Mouse (Mus musculus): ENCODE data around the gene Gm45140.
"Not testable (repeated sequence)": the region's sequence is repeated elsewhere in the genome, so short reads cannot be mapped to it uniquely, and the experiment has no call there.

The Gm45140 gene

DNA sequence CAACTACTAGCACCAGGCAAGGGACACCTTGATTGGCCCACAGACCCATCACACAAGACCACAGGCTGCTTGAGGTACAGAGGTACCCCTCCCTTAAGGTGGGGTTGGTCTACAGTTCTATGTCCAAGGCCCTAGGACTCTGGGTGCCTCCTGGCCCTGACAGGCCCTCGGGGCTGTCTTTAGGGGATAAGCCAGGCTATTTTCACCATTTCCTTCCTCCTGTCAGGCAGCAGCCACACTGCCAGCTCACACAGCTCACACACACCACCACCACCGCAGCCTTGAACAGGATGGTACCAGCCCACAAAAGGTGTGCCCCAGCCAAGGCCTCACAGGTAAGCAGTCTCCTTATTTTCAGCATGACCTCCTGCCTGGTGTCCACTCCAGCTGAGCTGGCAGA, 57.8 kb downstream of the Gm45140 start, which contains the start of gene Gp9:
Gene Gp9 (plus strand): TSS at position 231 of the 400 bp plus-strand sequence.
- no peak for DNase-seq (ENCODE audit: low read depth, low spot score)

DNA sequence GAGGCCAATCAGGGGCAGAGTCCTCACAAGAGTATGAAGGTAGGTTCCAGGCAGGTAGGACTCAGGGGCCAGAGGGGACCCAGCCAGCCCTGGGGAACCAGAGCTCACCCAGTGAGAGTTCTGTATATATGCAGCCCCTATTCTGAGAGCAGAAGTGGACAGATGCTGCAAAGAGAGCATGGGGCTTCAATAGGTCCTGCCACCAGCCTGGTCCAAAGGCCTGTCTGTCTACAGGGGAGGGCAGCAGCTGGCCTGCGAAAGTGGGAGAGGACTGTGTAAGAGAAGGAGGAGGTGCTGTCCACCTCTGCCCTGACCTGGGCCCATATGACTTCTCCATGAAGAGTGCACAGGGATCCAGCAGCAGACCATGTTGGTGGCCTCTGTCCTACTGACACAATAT, 58.9 kb downstream of the Gm45140 start:
- DNase-seq (ENCODE audit: low read depth, low spot score) = no peak

DNA sequence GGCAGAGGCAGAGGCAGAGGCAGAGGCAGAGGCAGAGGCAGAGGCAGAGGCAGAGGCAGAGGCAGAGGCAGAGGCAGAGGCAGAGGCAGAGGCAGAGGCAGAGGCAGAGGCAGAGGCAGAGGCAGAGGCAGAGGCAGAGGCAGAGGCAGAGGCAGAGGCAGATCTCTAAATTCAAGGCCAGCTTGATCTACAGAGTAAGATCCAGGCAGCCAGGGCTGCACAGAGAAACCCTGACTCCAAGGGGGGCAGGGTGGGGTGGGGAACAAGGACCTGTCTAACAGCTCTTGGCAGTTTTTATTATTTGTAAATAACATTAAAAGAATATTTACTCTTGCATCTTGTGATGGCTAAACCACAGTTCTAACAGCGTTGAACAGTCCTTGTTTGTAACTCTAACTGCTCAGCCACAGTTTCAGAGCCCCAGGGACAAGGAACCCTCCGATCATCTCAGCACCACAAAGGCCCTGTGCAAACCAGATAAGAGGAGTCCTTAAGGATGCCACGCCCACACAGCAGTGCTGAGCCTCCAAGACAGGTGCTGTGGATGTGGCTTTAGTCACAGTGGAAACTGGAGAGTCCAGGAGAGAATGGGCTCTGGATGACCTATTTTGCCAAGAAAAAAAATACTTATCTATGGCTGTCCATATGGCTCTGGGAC, 59.9 kb downstream of the Gm45140 start:
- DNase-seq (ENCODE audit: low read depth, low spot score) = no peak

DNA sequence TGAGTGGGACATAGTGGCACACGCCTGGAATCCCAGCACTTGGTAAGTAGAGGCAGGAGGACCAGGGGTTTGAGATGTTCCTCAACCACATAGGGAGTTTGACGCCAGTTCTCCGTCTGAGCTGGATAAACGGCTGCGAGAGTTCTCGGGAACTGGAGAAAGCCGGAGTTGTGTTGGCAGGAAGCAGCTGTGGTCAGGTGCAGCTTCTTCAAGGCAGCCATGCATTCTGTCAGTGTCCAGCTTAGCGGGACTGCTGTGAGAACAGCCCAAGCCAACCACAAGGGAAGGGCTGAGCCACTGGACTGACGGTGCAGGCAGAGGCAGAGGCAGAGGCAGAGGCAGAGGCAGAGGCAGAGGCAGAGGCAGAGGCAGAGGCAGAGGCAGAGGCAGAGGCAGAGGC, 60.7 kb downstream of the Gm45140 start:
- no peak for DNase-seq (ENCODE audit: low read depth, low spot score)

DNA sequence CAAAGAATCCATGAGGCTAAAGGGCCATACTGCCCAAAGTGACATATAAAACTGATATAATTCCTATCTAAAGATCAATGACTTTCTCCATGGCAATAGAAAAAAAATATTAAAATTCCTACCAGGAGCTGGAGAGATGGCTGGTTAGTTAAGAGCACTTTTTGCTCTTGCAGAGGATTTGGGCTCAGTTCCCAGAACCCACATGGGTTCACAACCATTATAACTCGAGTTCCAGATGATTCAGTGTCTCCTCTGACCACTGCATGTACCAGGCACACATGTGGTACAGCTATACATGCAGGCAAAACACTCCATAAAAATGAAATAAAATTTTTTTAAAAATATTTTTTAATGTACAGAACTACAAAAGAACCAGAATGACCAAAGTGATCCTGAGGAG, 61.1 kb downstream of the Gm45140 start:
- no peak for DNase-seq (ENCODE audit: low read depth, low spot score)

DNA sequence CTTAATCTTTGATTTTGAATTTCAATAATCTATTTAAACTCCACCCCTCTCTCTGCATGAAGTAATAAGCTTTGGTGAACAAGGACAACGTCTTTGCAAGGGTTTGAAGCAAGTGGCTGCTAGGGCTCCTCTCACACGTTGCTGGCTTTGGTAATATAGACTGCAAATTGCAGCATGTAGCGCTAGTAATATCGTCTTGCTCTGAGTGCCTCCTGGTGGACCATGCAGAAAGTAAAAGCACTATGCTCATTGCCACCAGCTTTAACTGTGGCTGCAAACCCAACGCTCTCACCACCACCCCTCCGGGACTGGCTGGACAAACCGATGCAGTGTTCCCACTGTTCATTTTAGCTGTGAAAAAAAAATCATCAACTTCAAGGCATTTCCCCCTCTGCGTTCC, 65.0 kb downstream of the Gm45140 start:
- no peak for DNase-seq (ENCODE audit: low read depth, low spot score)

DNA sequence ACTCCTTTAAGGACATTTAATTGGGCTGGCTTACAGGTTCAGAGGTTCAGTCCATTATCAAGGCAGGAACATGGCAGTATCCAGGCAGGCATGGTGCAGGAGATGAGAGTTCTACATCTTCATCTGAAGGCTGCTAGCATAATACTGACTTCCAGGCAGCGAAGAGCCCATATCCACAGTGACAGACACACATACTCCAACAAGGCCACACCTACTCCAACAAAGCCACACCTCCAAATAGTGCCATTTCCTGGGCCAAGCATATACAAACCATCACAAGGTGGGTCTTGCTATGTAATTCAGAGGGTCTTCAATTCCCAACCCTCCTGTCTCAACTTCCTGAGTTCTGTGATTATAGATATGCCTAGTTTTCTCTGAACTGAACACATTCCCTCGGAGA, 71.3 kb downstream of the Gm45140 start:
- not testable (repeated sequence) for DNase-seq (ENCODE audit: low read depth, low spot score)

DNA sequence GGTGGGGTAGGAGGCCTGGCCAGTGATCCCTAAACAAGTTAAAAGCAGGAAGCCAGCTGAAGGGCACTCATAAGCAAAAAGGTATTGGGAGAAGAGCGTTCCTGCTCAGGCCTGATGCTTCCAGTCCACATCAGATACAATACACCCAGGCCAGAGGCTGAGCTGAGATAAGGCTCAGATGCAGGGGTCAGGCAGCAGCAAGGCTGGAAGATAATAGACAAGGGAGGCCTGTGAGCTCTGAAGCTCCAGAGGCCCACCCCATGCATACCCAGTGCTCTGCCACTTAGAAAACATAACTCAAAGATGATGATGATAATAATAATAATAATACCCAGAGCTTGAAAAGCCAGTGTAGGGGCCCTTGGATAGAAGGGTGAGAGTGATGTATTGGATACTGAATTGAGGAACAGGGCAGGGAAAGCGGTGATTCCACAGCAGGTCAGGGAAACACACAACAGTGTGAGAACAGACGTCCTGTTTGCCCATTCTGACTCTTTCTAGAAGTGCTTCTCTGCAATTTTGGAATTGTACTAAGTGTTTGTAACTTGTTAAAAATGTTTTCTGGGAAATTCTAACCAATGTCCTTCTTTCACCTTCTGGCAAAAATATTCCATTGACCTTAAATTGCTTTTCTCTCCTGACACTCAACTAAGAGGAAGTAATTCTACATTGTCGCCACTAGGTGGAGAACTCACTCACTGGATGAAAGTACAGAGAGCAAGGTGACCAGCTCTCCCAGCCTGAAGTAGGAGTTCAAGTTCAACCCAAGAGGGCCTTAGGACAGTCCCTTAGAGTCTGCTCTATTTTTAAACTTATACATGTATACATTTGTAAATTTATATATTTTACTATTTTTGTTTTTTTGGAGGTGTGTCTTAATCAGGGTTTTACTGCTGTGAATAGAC, 72.0 kb downstream of the Gm45140 start:
- no peak for DNase-seq (ENCODE audit: low read depth, low spot score)

DNA sequence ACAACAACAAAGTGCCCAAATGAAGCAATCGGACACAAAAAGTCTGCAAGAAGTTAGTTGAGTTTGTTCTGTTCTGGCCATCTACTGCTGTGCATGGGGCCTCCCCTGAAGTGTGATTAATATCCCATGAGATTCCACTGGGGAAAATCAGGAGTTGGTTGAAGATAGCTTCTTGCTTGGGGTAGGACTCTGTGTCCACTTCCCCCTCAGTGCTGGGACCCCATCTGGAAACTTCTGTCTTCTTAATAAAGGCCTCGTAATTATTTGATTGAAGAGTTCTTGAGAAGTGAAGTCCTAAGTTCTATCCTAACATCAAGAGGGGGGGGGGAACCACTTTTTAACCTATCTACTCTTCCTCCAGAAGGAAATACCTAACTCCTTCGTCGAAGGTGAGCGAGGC, 73.4 kb downstream of the Gm45140 start:
- DNase-seq (ENCODE audit: low read depth, low spot score) = no peak

DNA sequence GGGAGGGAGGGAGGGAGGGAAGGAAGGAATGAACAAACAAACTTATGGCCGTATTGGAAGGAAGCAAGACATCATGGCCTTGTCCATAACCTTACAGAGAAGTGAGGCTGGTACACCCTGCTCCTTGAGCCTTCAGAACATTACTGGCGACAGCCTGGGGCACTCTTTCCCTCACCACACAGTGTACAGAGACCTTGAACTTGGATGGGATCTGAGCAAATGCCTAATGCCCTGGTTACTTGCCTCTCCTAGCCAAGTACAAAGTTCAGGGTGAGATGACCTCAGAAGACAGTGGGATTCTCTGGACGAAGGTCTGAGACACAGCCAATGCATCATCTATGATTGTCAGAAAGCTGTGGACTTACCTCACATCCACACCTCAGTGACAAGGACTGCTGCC, 75.7 kb downstream of the Gm45140 start:
- no peak for DNase-seq (ENCODE audit: low read depth, low spot score)

DNA sequence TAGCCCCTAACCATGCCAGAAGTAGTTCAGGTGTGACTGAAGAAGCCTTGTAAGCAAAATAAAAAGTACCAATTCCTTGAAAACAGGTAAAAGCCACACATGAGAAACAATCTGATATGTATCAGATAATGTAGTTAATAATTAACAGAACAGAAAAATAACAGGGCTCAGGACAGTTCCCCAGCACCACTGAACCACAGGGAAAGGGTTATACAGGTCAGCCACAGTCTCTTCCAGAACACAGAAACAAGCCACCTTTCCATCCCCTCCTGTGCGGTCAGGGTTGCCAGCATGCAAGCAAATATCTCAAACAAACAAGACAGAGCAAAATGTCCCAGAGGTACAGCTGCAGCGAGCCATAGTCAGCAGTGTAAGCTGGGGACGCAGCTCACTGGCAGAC, 76.2 kb downstream of the Gm45140 start:
- DNase-seq (ENCODE audit: low read depth, low spot score) = no peak

DNA sequence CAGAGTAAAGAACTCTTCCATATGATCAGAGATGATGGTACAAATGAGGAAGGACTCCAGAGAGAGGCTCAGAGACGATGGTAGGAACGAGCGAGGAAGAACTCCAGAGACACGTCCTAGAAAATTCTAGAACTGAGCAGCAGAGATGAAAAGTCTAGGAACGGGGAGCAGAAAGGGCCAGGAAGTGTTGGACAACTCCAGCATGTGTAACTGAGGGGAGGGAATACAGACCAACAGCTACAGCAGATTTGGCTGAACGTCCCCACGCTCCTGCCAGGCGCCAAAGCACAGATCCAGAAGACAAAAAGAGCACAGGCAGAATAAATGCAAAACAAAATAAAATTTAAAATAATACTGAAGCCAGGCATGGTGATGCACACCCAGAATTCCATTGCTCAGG, 78.7 kb downstream of the Gm45140 start:
- no peak for DNase-seq (ENCODE audit: low read depth, low spot score)

DNA sequence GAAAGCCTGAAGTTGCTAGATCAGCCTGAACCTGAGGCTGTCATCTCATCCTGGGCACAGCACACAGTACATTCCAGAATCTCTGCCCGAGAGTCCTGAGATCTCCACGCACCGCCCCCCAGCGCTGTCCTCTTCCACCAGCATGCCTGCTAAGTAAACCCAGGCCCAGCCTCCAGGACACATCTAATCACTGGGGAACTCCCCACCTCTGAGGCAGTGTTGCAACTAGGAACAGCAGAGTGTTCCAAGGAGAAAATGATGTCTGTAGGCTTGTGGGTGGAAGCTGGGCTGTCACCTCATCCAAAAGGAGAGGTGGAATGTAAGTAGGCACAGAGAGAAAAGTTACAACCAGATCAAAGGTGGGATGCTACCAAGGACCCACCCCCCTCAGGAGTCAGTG, 80.4 kb downstream of the Gm45140 start:
- DNase-seq (ENCODE audit: low read depth, low spot score) = no peak

DNA sequence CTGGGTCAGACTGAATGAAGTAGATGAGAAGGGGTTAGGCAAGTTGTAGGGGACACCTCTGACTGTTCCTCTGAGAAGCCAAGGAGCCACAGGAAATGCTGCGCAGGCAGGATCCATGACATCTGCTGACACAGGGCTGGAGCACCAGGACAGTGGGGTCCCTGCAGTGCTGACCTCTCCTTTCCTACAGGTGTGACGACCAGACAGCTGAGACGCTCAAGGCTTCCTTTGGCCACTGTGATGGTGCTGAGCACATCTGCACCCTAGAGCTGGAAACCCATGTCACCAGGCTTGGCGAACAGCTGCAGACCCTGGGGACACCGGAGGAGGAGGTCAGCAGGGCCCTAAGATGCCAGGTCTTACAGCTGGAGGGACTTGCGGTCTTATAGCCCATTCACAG, 84.0 kb downstream of the Gm45140 start:
- no peak for DNase-seq (ENCODE audit: low read depth, low spot score)

DNA sequence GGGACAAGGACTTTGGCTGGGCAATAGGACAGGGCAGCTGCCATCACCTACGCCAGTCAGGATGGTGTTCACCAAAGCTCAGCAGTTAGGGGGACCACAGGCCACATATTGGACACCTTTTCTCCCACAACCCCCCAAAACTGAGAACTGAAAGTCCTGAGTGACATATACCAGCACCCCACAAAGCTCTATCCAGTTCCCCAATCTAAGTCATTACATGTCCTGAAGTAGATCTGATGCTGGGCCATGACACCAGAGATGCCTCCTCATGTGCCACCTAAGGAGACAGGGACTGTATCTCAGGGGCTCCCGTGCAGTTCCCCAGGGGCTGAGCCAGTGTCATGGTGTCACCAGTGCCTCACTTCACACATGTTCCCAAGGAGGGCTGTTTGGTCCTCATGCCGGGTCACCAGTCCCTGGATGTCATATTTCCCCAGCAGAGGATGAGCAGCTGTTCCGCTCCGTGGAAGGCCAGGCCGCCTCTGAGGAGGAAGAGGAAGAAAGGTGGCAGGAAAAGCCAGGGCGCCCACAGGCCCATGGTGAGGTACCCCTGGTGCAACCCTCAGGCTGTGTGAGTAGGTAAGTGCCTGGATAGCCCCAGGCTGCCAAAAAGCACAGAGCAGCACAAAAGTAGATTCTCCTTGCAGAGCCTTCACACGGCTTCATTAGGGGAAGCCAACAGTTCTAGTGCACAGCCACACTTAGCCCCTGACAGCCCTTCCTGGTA, 85.2 kb downstream of the Gm45140 start:
- no peak for DNase-seq (ENCODE audit: low read depth, low spot score)

DNA sequence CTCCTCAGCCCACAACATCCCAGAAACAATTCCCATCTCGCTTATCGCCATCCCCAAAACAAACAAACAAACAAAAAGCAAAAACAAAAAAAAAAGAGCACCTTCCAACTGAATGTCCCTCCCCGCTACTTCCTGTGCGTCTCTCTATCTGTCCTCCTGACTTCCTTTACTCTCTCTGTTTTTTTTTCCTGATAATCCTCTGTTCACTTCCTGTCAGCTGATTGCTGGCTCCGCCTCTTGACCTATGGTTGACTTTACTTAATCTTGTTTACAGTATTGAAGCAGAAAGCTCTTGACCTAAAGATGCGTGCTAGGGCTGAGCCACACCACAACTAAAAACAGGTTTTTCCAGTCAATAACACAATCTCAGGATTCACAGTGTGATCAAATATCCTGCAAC, 87.1 kb downstream of the Gm45140 start:
- no peak for DNase-seq (ENCODE audit: low read depth, low spot score)

DNA sequence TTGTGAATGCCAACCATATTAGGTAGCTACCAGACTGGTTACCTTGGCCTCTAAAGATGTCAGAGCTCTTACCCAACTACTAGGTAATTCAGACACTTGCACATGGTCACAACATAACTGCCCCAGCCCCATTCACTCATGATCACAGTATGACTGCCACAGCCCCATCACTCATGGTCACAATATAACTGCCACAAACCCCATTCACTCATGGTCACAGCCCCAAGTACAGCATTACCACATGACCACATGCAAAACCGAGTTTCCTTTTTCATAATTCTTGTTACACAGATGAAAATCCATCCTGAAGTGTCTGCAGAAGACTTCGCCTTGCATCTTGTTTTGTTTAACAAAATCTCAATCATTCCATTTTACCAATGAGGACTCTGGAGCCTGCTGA, 87.5 kb downstream of the Gm45140 start:
- DNase-seq (ENCODE audit: low read depth, low spot score) = no peak

DNA sequence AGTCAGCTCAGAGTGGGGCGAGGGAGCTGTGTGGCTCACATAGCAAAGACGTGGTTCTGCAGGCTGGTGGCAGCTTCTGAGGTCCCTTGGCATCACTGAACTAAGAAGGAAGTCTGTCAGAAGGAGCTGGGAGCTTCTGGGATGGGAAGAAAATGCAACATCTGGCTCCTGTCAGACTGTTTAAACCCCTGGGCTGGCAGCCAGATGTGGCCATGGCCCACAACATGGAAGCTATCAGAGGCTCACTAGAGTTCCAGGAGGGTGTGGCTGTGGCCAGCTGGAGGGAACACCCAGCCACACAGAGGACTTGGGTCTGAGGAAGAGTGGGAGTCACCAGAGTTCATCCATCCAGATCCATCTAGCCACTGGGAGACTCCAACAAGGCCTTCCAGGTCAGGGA, 88.7 kb downstream of the Gm45140 start:
- DNase-seq (ENCODE audit: low read depth, low spot score) = no peak

DNA sequence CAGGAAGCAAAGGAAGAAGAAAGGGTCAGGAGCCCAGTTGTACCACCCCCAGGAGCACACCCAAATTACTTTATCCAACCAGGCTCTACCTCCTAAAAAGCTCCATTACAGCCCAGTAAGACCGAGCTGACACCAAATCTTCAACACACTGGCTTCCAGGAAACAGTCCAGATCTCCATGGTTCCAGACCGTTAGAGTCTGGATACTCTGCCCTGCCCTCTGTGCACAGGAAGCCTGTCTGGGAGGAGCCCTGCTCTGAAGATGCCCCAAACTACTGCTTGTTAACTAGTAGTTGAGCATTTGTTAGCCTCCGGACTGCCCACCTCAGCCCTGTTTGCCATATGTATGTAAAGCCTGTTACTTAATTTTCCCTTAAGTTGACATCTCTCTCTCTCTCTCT, 89.5 kb downstream of the Gm45140 start:
- DNase-seq (ENCODE audit: low read depth, low spot score) = no peak

DNA sequence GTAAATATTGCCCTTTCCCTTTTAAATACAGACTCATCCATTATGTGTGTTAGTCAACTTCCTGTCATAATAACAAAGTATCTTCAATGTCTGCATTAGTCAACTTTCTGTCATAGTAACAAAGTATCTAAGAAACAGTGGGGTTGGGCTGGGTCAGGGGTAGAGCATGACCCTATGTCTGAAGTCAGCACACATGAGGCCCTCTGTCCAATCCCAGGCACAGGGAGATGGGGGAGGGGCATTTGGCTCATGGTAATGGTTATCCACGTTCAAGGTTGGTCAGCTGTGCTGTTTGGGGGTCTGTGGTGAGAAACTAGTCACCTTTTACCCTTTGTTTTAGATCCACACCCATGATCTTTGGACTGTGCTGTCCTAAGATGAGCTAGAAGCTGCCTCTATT, 90.3 kb downstream of the Gm45140 start:
- DNase-seq (ENCODE audit: low read depth, low spot score) = no peak

DNA sequence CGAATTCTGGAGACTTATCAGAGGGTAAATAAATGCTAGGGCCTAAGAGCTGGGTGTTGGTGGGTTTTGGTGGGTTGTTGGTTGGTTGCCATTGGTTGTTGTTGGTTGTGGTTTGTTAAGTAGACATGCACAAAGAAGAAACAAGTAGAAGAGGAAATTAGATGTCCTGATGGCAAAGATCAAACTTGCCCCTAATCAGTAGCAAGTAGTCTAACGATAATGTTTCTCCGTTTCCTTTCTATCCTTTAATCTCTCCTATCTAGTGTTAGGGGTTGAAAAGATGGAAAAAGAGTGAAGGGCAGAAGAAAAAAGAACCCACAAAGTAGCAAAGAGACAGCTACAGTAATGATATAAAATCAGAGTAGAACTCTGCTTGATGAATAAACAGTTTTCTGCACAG, 91.0 kb downstream of the Gm45140 start:
- no peak for DNase-seq (ENCODE audit: low read depth, low spot score)

DNA sequence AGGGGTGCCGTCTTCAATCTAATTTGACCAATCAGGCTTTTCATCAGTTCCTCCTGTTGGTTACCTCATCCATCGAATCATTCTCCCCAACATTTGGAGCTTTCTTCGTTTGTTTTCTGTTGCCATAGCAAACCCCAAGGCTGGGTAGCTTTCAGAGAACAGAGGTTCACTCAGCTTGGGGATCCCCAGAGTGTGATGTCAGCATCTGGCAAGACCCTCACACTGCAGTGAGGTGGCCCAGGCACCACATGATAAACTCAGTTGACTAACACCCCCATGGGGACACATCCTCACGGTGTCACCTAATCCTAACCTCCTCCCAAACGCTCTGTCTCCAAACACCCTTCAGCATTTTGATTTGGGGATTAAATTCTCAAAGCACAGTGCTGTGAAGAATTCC, 92.3 kb downstream of the Gm45140 start:
- no peak for DNase-seq (ENCODE audit: low read depth, low spot score)

DNA sequence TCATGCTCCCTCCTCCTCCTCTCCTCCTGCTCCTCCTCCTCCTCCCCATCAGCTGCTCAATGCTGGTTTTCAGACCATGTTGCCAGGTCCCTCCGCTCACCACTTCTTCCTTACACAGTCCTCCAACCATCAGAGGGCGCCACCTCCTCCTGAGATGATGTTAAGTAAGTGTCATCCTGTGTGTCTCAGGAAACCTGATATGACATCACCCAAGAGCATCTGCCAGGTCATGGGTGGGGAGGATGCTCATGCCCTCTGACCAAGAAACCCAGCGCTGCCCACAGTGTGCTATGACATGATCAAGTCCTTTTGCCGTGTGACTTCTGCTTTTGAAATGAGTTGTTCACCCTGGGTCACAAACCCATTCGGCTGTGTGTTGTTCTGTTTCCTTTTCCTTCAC, 92.8 kb downstream of the Gm45140 start:
- DNase-seq (ENCODE audit: low read depth, low spot score) = no peak

Measured in brain, embryonic 18.5 days (tissue).